Mouse (Mus musculus) lung, postnatal 0 days (tissue): Measurements from ENCODE around the gene Antxr1. TPM values are rescaled to one million over a fixed set of nuclear protein-coding genes. Genes with fewer than 3 reads are reported as not detected.

Experiments
- ATAC-seq: fragments of 200-750 bp; cut with Nextera tagmentation; 2 replicates; pipeline ENCODE4 v1.8.0; 2017; ENCODE audit warnings: moderate library complexity
- DNase-seq: peaks from one replicate; pipeline ENCODE4 v3.0.0-alpha.2; 2016; ENCODE audit warnings: low spot score
- H3K27ac ChIP-seq: fragments of 300-500 bp; sonication (generic); 2 replicates; pipeline ENCODE4 v1.5.1; 2014; ENCODE audit warnings: antibody characterized with exemption, mild to moderate bottlenecking, low read length, mixed read lengths
- H3K27me3 ChIP-seq: fragments of 300-500 bp; sonication (generic); replicated peaks from 2 replicates; pipeline ENCODE4 v1.6.1; 2014; ENCODE audit warnings: low read length, mixed read lengths; ENCODE audit not compliant: insufficient read depth
- H3K36me3 ChIP-seq: fragments of 300-500 bp; sonication (generic); 2 replicates; pipeline ENCODE4 v1.6.1; 2014; ENCODE audit warnings: low read length, mixed read lengths; ENCODE audit not compliant: insufficient read depth
- H3K4me1 ChIP-seq: fragments of 300-500 bp; sonication (generic); 2 replicates; pipeline ENCODE4 v1.6.1; 2014; ENCODE audit warnings: antibody characterized with exemption, low read depth, low read length, mixed read lengths; ENCODE audit not compliant: insufficient read depth
- H3K4me2 ChIP-seq: fragments of 300-500 bp; sonication (generic); replicated peaks from 2 replicates; pipeline ENCODE4 v1.6.1; 2014; ENCODE audit warnings: low read depth, mild to moderate bottlenecking, low read length, moderate library complexity, mixed read lengths
- H3K4me3 ChIP-seq: fragments of 300-500 bp; sonication (generic); 2 replicates; pipeline ENCODE4 v1.5.1; 2014; ENCODE audit warnings: low read depth, low read length
- H3K9ac ChIP-seq: fragments of 300-500 bp; sonication (generic); replicated peaks from 2 replicates; pipeline ENCODE4 v1.6.1; 2014; ENCODE audit warnings: low read depth, mild to moderate bottlenecking
- H3K9me3 ChIP-seq: fragments of 300-500 bp; sonication (generic); 2 replicates; pipeline ENCODE4 v1.6.1; 2016; ENCODE audit warnings: low read length, mixed read lengths
- CTCF ChIP-seq: IDR thresholded peaks from 2 replicates; pipeline ENCODE4 v1.5.1; 2016; ENCODE audit warnings: antibody characterized with exemption, mild to moderate bottlenecking
- EP300 ChIP-seq: IDR thresholded peaks from 2 replicates; pipeline ENCODE4 v1.6.1; 2016; ENCODE audit warnings: antibody characterized with exemption, mild to moderate bottlenecking, control low read depth
- WGBS: fragments of 180-500 bp; shearing (Covaris S2); extraction: QIAGEN DNeasy Blood & Tissue Kit; methylation state at CpG from one replicate; pipeline ENCODE4 v1.1.7; 2014; 5-methylcytosine and 5-hydroxymethylcytosine counted together
- polyA plus RNA-seq: library from polyadenylated mRNA; unstranded; fragments of >200 nt; fragmentation: Nextera tagmentation; extraction: Ambion mirVana; gene quantifications from 2 replicates; pipeline ENCODE4 v1.2.1, GENCODE M21; 2015

The Antxr1 gene
- polyA plus RNA-seq, 1 experiment from 2014 or later, result 11.7 TPM

GRCm38 (mm10) chr6:87273791-87274190 lies 61.8 kb downstream of the Antxr1 start:
- Histone ChIP-seq H3K27ac (no peak overlapping the region), H3K4me1 (peaks cover 18% of the 10 kb centered on the region; the same call in 1 of the 2 replicates)
- TF ChIP-seq EP300 (no peak), CTCF (no peak)

DNA sequence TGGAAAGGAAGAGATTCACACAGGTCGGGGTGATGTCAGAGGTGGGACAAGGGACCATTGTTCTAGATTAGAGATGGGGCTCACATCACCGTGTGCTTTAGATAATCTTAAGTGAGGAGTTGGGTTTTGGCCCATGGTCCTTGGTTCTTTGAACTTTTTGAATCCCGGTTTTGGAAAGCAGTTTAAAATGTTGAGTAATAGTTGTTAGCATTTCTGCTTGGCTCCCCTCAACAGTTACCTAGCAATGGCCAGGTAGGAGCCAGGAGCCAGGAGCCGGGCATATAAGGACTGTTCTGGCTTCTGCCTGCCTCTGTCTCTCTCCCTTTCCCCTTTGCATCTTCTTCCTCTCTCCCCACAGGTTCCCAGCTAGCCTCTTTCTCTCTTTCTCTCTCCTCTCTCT lies 62.5 kb downstream of the Antxr1 start:
- 0 out of 2 replicates have a peak, but pooled peaks cover 4% of the 10 kb centered on the region for H3K36me3 ChIP-seq
- no peak overlapping the region for H3K27ac ChIP-seq
- no peaks in the 10 kb centered on the region for H3K27me3 ChIP-seq
- no peak for TF ChIP-seq EP300
- no peak for TF ChIP-seq CTCF
- DNase-seq (no peak), ATAC-seq (no peak)
- H3K4me1 ChIP-seq, result peaks cover 18% of the 10 kb centered on the region; the same call in 1 of the 2 replicates
- no peak overlapping the region for H3K4me2 ChIP-seq
- no peak overlapping the region for H3K9ac ChIP-seq
- WGBS, result 61% methylated on average over 4 of the region's 4 CpGs
- H3K4me3 ChIP-seq, result no peak overlapping the region
- H3K9me3 ChIP-seq, result no peaks in the 10 kb centered on the region

More at GRCm38 (mm10) chr6:87273791-87274190, 61.8 kb downstream of the Antxr1 start:
- Histone ChIP-seq H3K9me3 (no peaks in the 10 kb centered on the region), H3K4me2 (no peak overlapping the region), H3K9ac (no peak overlapping the region), H3K27me3 (no peaks in the 10 kb centered on the region), H3K4me3 (no peak overlapping the region), H3K36me3 (0 out of 2 replicates have a peak, but pooled peaks cover 4% of the 10 kb centered on the region)
- ATAC-seq (no peak), DNase-seq (no peak)
- 50% methylated on average over 3 of the region's 3 CpGs for WGBS

GRCm38 (mm10) chr6:87272202-87272601 lies 63.4 kb downstream of the Antxr1 start:
- ATAC-seq (peak; percentile 22; the same call in 1 of the 2 replicates), DNase-seq (no peak)
- Histone ChIP-seq H3K4me2 (no peak overlapping the region), H3K9ac (no peak overlapping the region), H3K4me3 (no peak overlapping the region), H3K9me3 (no peaks in the 10 kb centered on the region), H3K4me1 (peaks cover 14% of the 10 kb centered on the region; the same call in 1 of the 2 replicates), H3K27ac (0 out of 2 replicates have a peak overlapping the region, but pooled peaks have one; percentile 12), H3K27me3 (no peaks in the 10 kb centered on the region), H3K36me3 (0 out of 2 replicates have a peak, but pooled peaks cover 4% of the 10 kb centered on the region)
- WGBS, result 69% methylated on average over 2 of the region's 2 CpGs
- no peak for TF ChIP-seq EP300
- TF ChIP-seq CTCF, result no peak

GRCm38 (mm10) chr6:87270452-87270851 lies 65.2 kb downstream of the Antxr1 start:
- 23% methylated on average over 7 of the region's 7 CpGs for WGBS
- TF ChIP-seq EP300 (no peak), CTCF (no peak)
- Histone ChIP-seq H3K36me3 (0 out of 2 replicates have a peak, but pooled peaks cover 4% of the 10 kb centered on the region), H3K9me3 (no peaks in the 10 kb centered on the region), H3K4me3 (no peak overlapping the region), H3K27ac (no peak overlapping the region), H3K4me1 (0 out of 2 replicates have a peak, but pooled peaks cover 9% of the 10 kb centered on the region), H3K9ac (no peak overlapping the region), H3K4me2 (0 out of 2 replicates have a peak overlapping the region, but pooled peaks have one; percentile 3), H3K27me3 (no peaks in the 10 kb centered on the region)
- ATAC-seq, result peak; percentile 34
- peak; percentile 63 for DNase-seq

GRCm38 (mm10) chr6:87269950-87270349 lies 65.7 kb downstream of the Antxr1 start:
- H3K9me3 ChIP-seq, result no peaks in the 10 kb centered on the region
- 45% methylated on average over 7 of the region's 7 CpGs for WGBS
- H3K4me3 ChIP-seq, result no peak overlapping the region
- no peak overlapping the region for H3K9ac ChIP-seq
- TF ChIP-seq CTCF, result no peak
- TF ChIP-seq EP300, result no peak
- no peaks in the 10 kb centered on the region for H3K27me3 ChIP-seq
- H3K4me2 ChIP-seq, result no peak overlapping the region
- DNase-seq (no peak), ATAC-seq (no peak)
- 0 out of 2 replicates have a peak, but pooled peaks cover 4% of the 10 kb centered on the region for H3K36me3 ChIP-seq
- H3K4me1 ChIP-seq, result 0 out of 2 replicates have a peak, but pooled peaks cover 9% of the 10 kb centered on the region
- H3K27ac ChIP-seq, result no peak overlapping the region

GRCm38 (mm10) chr6:87262666-87263065 lies 73.0 kb downstream of the Antxr1 start:
- Histone ChIP-seq H3K4me2 (no peak overlapping the region), H3K9me3 (no peaks in the 10 kb centered on the region), H3K9ac (no peak overlapping the region), H3K36me3 (no peaks in the 10 kb centered on the region), H3K4me1 (peaks cover 10% of the 10 kb centered on the region; the same call in 1 of the 2 replicates), H3K27me3 (no peaks in the 10 kb centered on the region), H3K27ac (no peak overlapping the region), H3K4me3 (no peak overlapping the region)
- ATAC-seq, result no peak
- 58% methylated on average over 2 of the region's 2 CpGs for WGBS
- no peak for DNase-seq
- TF ChIP-seq EP300, result no peak
- no peak for TF ChIP-seq CTCF

DNA sequence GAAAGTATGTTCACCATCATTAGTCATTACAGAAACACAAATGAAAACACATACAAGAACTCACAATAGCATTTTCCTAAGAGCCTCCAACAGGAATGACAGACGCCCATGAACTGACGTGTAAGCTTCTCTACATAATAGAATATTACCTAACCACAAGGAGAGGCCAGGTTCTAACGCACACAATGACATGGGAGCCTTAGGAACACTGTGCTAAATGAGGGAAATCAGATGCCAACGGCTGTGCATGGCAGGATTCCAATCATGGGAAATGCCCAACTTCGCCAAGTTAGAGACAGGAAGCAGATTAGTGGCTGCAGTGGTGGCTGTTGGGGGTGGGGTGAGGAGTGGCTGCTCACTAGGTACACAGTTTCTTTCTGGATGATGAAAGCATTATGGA lies 76.6 kb downstream of the Antxr1 start:
- no peaks in the 10 kb centered on the region for H3K27me3 ChIP-seq
- H3K4me1 ChIP-seq, result peaks cover 10% of the 10 kb centered on the region; the same call in 1 of the 2 replicates
- H3K9me3 ChIP-seq, result no peaks in the 10 kb centered on the region
- H3K4me3 ChIP-seq, result no peak overlapping the region
- 37% methylated on average over 5 of the region's 5 CpGs for WGBS
- no peaks in the 10 kb centered on the region for H3K36me3 ChIP-seq
- TF ChIP-seq CTCF (no peak), EP300 (peak; percentile 29; the same call in 1 of the 2 replicates)
- no peak overlapping the region for H3K4me2 ChIP-seq
- H3K9ac ChIP-seq, result no peak overlapping the region
- ATAC-seq (peak; percentile 36), DNase-seq (peak; percentile 71)
- H3K27ac ChIP-seq, result no peak overlapping the region
